Mouse (Mus musculus): ENCODE data around the gene Strada. TPM values are rescaled to one million over a fixed set of nuclear protein-coding genes. Genes with fewer than 3 reads are reported as not detected.

Gene Strada
- total RNA-seq (2023) = 10 to 100 TPM; 21.4 to 23.2 TPM

GRCm38 (mm10) chr11:106202123-106202465 lies at the start of gene Strada:
TSS of gene Strada (minus strand) at chr11:106202168.

GRCm38 (mm10) chr11:106216730-106217490 lies 14.9 kb upstream of the Strada start, which contains the start of gene Ddx42:
TSS of gene Ddx42 (plus strand) at chr11:106216926.

GRCm38 (mm10) chr11:106215927-106216729 lies 14.2 kb upstream of the Strada start, which contains the start of gene Ccdc47:
TSS of gene Ccdc47 (minus strand) at chr11:106216344.

GRCm38 (mm10) chr11:106160841-106161721 lies 40.9 kb downstream of the Strada start, which contains the start of the genes Gm10840 and Limd2:
TSS of gene Gm10840 (plus strand) at chr11:106160850.
TSS of gene Limd2 (minus strand) at chr11:106160860.

Other genes with a start within 250 kb of the Strada start
- not detected for gene Cyb561, start 248.8 kb downstream of the Strada start, total RNA-seq (2023)
- 1 to 10 TPM; 5.0 to 6.7 TPM for gene Ace, start 234.2 kb downstream of the Strada start, total RNA-seq (2023)
- not detected for gene Ace3, start 207.5 kb downstream of the Strada start, total RNA-seq (2023)
- under 1 TPM in 1 of 2 experiments, not detected in 1; 0.35 TPM for gene Kcnh6, start 194.0 kb downstream of the Strada start, total RNA-seq (2023)
- gene Dcaf7, start 165.3 kb downstream of the Strada start, total RNA-seq (2023) = 10 to 100 TPM; 54.0 to 54.2 TPM
- 1 to 10 TPM; 6.3 to 7.6 TPM for gene Taco1, start 136.1 kb downstream of the Strada start, total RNA-seq (2023)
- 100 to 1,000 TPM; 157 to 191 TPM for gene Map3k3, start 117.6 kb downstream of the Strada start, total RNA-seq (2023)
- 1 to 10 TPM; 1.5 to 3.6 TPM for gene Gm10840, start 41.3 kb downstream of the Strada start, total RNA-seq (2023)
- gene Limd2, start 41.3 kb downstream of the Strada start, total RNA-seq (2023) = 100 to 1,000 TPM; 377 to 397 TPM
- gene Ccdc47, start 14.2 kb upstream of the Strada start, total RNA-seq (2023) = 10 to 100 TPM; 35.7 to 40.9 TPM
- 10 to 100 TPM; 37.1 to 38.6 TPM for gene Ddx42, start 14.8 kb upstream of the Strada start, total RNA-seq (2023)
- gene Ftsj3, start 53.9 kb upstream of the Strada start, total RNA-seq (2023) = 10 to 100 TPM; 16.3 to 20.8 TPM
- gene Psmc5, start 54.0 kb upstream of the Strada start, total RNA-seq (2023) = 10 to 100 TPM; 34.9 to 37.9 TPM
- gene Smarcd2, start 70.8 kb upstream of the Strada start, total RNA-seq (2023) = 10 to 100 TPM; 79.7 to 89.9 TPM
- gene Tcam1, start 74.5 kb upstream of the Strada start, total RNA-seq (2023) = under 1 TPM in 1 of 2 experiments, not detected in 1; 0.29 TPM
- gene Gh, start 99.7 kb upstream of the Strada start, total RNA-seq (2023) = not detected
- 10 to 100 TPM; 10.4 to 13.1 TPM for gene Cd79b, start 112.6 kb upstream of the Strada start, total RNA-seq (2023)
- gene Scn4a, start 151.1 kb upstream of the Strada start, total RNA-seq (2023) = under 1 TPM in 1 of 2 experiments, not detected in 1; 0.09 TPM
- not detected for gene Prr29, start 163.3 kb upstream of the Strada start, total RNA-seq (2023)
- gene Icam2, start 185.9 kb upstream of the Strada start, total RNA-seq (2023) = 10 to 100 TPM; 12.3 to 20.5 TPM

Data from neutrophil, adult 83 days (primary cell).